Mouse (Mus musculus) left cerebral cortex, postnatal 36 days (tissue): ENCODE data around the gene Tmem192. TPM values are rescaled to one million over a fixed set of nuclear protein-coding genes. Genes with fewer than 3 reads are reported as not detected.
"Not testable (repeated sequence)": the region's sequence is repeated elsewhere in the genome, so short reads cannot be mapped to it uniquely, and the experiment has no call there.

Experiments
- DNase-seq, 2 experiments: peaks; one replicate each; pipeline ENCODE4 v3.0.0; 2021 to 2022; ENCODE audit warnings: low spot score in 2 of 2, mixed read lengths in 1 of 2
- intact Hi-C: fragments of 180-260 bp; cut with DNase I; formaldehyde crosslinking; loops from one replicate; pipeline ENCODE4 v1.15.1; 2025
- total RNA-seq, 2 experiments: library from RNA; stranded (reverse); gene quantifications; 2 replicates each; pipeline ENCODE4 v1.2.3; 2021

Tmem192 gene
- total RNA-seq, 2 experiments from 2014 or later = 21.3 to 26.9 TPM

GRCm38 (mm10) chr8:64952101-64952500, 5.1 kb downstream of the Tmem192 start:
- no peak for DNase-seq
- intact Hi-C loops = no loop called here

- intact Hi-C loops = no loop called here
Observed at GRCm38 (mm10) chr8:64959025-64959424, 12.0 kb downstream of the Tmem192 start.

GRCm38 (mm10) chr8:64962836-64963235, 15.9 kb downstream of the Tmem192 start:
- no peak for DNase-seq
- intact Hi-C loops = loop anchor here (10.0 kb wide), 1 partner anchor 152 kb away; no protein-coding TSS in a partner anchor

More at GRCm38 (mm10) chr8:64959025-64959424, 12.0 kb downstream of the Tmem192 start:
- no peak for DNase-seq

- intact Hi-C loops = no loop called here
- no peak for DNase-seq
Observed at GRCm38 (mm10) chr8:64983150-64983897, 36.3 kb downstream of the Tmem192 start.

- intact Hi-C loops = no loop called here
- DNase-seq = no peak
Observed at GRCm38 (mm10) chr8:64987731-64988130, 40.7 kb downstream of the Tmem192 start, which contains the start of gene Trim75. Gene Trim75, minus strand, starts transcription at chr8:64987831.

- DNase-seq = no peak
- intact Hi-C loops = no loop called here
Observed at GRCm38 (mm10) chr8:64998806-64999365, 51.9 kb downstream of the Tmem192 start.

GRCm38 (mm10) chr8:65007616-65008015, 60.6 kb downstream of the Tmem192 start:
- intact Hi-C loops = not testable (repeated sequence)

GRCm38 (mm10) chr8:65018423-65018822, 71.4 kb downstream of the Tmem192 start, which contains the start of the genes Trim61 and Trim60:
Gene Trim61, minus strand, starts transcription at chr8:65018523.
Gene Trim60, minus strand, starts transcription at chr8:65018584.
- intact Hi-C loops = no loop called here
- no peak for DNase-seq

More at GRCm38 (mm10) chr8:65007616-65008015, 60.6 kb downstream of the Tmem192 start:
- DNase-seq = not testable (repeated sequence)

Other genes starting within 250 kb of the Tmem192 start
- 10 to 100 TPM; 87.9 to 94.2 TPM for gene Msmo1, start 213.4 kb upstream of the Tmem192 start, total RNA-seq
- gene Klhl2, start 97.2 kb upstream of the Tmem192 start, total RNA-seq = 100 to 1,000 TPM; 166 to 172 TPM
- not detected for gene Trim75, start 40.6 kb downstream of the Tmem192 start, total RNA-seq
- gene Trim61, start 71.3 kb downstream of the Tmem192 start, total RNA-seq = not detected
- not detected for gene Trim60, start 71.4 kb downstream of the Tmem192 start, total RNA-seq
- gene Apela, start 90.2 kb downstream of the Tmem192 start, total RNA-seq = not detected
- not detected for gene Gm10663, start 127.8 kb downstream of the Tmem192 start, total RNA-seq
- gene BC030870, start 182.4 kb downstream of the Tmem192 start, total RNA-seq = not detected